Mouse (Mus musculus): ENCODE measurements around the gene 2200002J24Rik.
"Not testable (repeated sequence)": the region's sequence is repeated elsewhere in the genome, so short reads cannot be mapped to it uniquely, and the experiment has no call there.

Gene 2200002J24Rik

GRCm38 (mm10) chr7:30729396-30730063 lies 30.8 kb downstream of the 2200002J24Rik start, which contains the start of gene Tmem147:
TSS of gene Tmem147 (minus strand) at chr7:30729540.
- DNase-seq: peak; percentile 96

- DNase-seq: peak; percentile 23
Measured at GRCm38 (mm10) chr7:30730064-30730722, 31.5 kb downstream of the 2200002J24Rik start.

GRCm38 (mm10) chr7:30736211-30736610 lies 37.5 kb downstream of the 2200002J24Rik start:
- no peak for DNase-seq

- not testable (repeated sequence) for DNase-seq
Measured at GRCm38 (mm10) chr7:30742570-30742969, 43.8 kb downstream of the 2200002J24Rik start.

GRCm38 (mm10) chr7:30743617-30744016 lies 44.9 kb downstream of the 2200002J24Rik start, which contains the start of gene Gapdhs:
TSS of gene Gapdhs (minus strand) at chr7:30743681.
- not testable (repeated sequence) for DNase-seq

- DNase-seq: peak; percentile 45
Measured at GRCm38 (mm10) chr7:30744022-30744598, 45.4 kb downstream of the 2200002J24Rik start.

GRCm38 (mm10) chr7:30747525-30748204 lies 48.9 kb downstream of the 2200002J24Rik start:
- DNase-seq: no peak

Data from retina, postnatal 1 day (tissue).